Mouse (Mus musculus): ENCODE results near the gene Flot2. TPM values are rescaled to one million over a fixed set of nuclear protein-coding genes. Genes with fewer than 3 reads are reported as not detected.

The Flot2 gene
- polyA plus RNA-seq, 2 experiments = 49.1 to 68.5 TPM

DNA sequence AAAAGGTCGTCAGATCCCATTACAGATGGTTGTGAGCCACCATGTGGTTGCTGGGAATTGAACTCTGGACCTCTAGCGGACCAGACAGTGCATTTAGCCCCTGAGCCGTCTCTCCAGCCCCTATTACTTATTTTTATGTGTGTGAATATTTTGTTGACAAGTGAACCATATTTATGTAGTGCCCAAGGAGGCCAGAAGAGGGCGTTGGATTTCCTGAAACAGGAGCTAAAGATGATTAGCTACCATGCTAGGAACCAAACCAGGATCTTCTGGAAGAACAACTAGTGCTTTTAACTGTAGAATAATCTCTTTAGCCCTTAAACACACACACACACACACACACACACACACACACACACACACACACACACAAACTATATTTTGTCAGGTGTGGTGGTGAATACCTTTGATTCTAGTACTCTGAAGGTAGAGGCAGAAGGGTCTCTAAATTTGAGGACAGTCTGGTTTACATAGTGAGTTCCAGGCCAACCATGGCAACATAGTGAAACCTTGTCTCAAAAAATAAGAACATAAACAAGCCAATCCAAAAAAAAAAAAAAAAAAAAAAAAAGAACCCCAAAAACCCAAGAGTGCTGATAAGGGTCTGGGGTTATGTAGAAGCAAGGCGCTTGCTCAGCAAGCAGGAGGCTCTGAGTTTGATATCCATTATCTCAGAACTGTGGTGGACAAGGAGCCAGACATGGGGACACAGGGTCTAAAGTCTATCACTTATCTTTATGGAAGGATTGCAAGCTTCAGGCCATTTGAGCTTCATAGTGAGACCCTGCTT, 65.4 kb downstream of the Flot2 start:
- H3K9me3 ChIP-seq (ENCODE audit: control insufficient read depth, low read length) = no peaks in the 10 kb centered on the region
- no peak overlapping the region for H3K4me3 ChIP-seq (replicated peaks; ENCODE audit: low read length)
- peaks cover 14% of the 10 kb centered on the region for H3K36me3 ChIP-seq (ENCODE audit: control insufficient read depth, insufficient read depth, low read length)
- no peaks in the 10 kb centered on the region for H3K27me3 ChIP-seq (ENCODE audit: control insufficient read depth, insufficient read depth, low read length)
- H3K27ac ChIP-seq (replicated peaks; ENCODE audit: low read depth, low read length) = no peak overlapping the region
- DNase-seq (ENCODE audit: low spot score) = no peak
- WGBS = 68% methylated on average over 5 of the region's 5 CpGs
- TF ChIP-seq POLR2A (IDR thresholded peaks at IDR 0.05; ENCODE audit: borderline replicate concordance, extremely low read depth, insufficient read depth, insufficient read length) = no peak
- no peak overlapping the region for H3K4me2 ChIP-seq (replicated peaks; ENCODE audit: low read depth, low read length, severe bottlenecking)
- ATAC-seq (ENCODE audit: low FRiP score, low read depth) = no peak
- no peak overlapping the region for H3K9ac ChIP-seq (ENCODE audit: low read depth, low read length, severe bottlenecking)
- no peaks in the 10 kb centered on the region for H3K4me1 ChIP-seq (ENCODE audit: control insufficient read depth, insufficient read depth, low read length)

DNA sequence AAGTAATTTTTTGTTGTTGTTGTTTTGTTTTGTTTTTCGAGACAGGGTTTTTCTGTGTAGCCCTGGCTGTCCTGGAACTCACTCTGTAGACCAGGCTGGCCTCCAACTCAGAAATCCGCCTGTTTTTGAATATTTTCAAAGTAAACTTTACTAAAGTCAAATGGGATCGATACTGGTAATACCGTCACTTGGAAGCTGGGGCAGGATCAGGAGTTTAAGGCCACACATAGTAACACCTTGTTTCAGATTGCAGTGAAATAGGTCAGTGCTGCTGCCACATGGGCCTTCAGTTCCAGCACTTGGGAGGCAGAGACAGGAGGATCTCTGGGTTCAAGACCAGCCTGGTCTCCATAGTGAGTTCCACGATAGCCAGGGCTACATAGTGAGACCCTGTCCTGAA, 66.8 kb downstream of the Flot2 start:
- H3K27me3 ChIP-seq (ENCODE audit: control insufficient read depth, insufficient read depth, low read length) = no peaks in the 10 kb centered on the region
- H3K4me2 ChIP-seq (replicated peaks; ENCODE audit: low read depth, low read length, severe bottlenecking) = no peak overlapping the region
- H3K36me3 ChIP-seq (ENCODE audit: control insufficient read depth, insufficient read depth, low read length) = peaks cover 14% of the 10 kb centered on the region
- no peak for TF ChIP-seq POLR2A (IDR thresholded peaks at IDR 0.05; ENCODE audit: borderline replicate concordance, extremely low read depth, insufficient read depth, insufficient read length)
- H3K9ac ChIP-seq (ENCODE audit: low read depth, low read length, severe bottlenecking) = no peak overlapping the region
- WGBS = 94% methylated on average over 5 of the region's 5 CpGs
- H3K4me3 ChIP-seq (replicated peaks; ENCODE audit: low read length) = no peak overlapping the region
- H3K27ac ChIP-seq (replicated peaks; ENCODE audit: low read depth, low read length) = no peak overlapping the region
- H3K9me3 ChIP-seq (ENCODE audit: control insufficient read depth, low read length) = no peaks in the 10 kb centered on the region
- DNase-seq (ENCODE audit: low spot score) (no peak), ATAC-seq (ENCODE audit: low FRiP score, low read depth) (no peak)
- no peaks in the 10 kb centered on the region for H3K4me1 ChIP-seq (ENCODE audit: control insufficient read depth, insufficient read depth, low read length)

MicroRNA genes within 50 kb of the gene (microRNA counts, 519-probe panel; counts per million panel counts)
- 3,931 counts per million, percentile 80 among the panel's probes with 10 or more counts for microRNA mmu-miR-144
- 3,516 counts per million, percentile 70 among the panel's probes with 10 or more counts for microRNA mmu-miR-451

Small RNA genes within 50 kb of the gene (microRNA-seq; reads per million reads assigned to microRNA genes)
- 84.2 reads per million, percentile 44 among the genes with 10 or more reads in this experiment for gene Mir144
- gene Mir451a = not detected
- not detected for gene Mir451b

Other genes with a start within 250 kb of the Flot2 start
- 1.1 and 1.3 TPM in 2 replicates for gene Pipox, start 143.8 kb upstream of the Flot2 start, polyA plus RNA-seq (2012; rRNA removed)
- gene Pipox, start 143.8 kb upstream of the Flot2 start, polyA plus RNA-seq (2014; fragmentation: Nextera tagmentation; extraction: Ambion mirVana) = 0.94 and 1.1 TPM in 2 replicates
- gene Sez6, start 107.1 kb upstream of the Flot2 start, polyA plus RNA-seq (2012; rRNA removed) = 1.2 and 1.4 TPM in 2 replicates
- gene Sez6, start 107.1 kb upstream of the Flot2 start, polyA plus RNA-seq (2014; fragmentation: Nextera tagmentation; extraction: Ambion mirVana) = 0.98 and 1.2 TPM in 2 replicates
- gene Phf12, start 55.2 kb upstream of the Flot2 start, polyA plus RNA-seq (2012; rRNA removed) = 81.2 and 85.8 TPM in 2 replicates
- gene Phf12, start 55.2 kb upstream of the Flot2 start, polyA plus RNA-seq (2014; fragmentation: Nextera tagmentation; extraction: Ambion mirVana) = 18.3 and 19.7 TPM in 2 replicates
- gene Dhrs13, start 5.7 kb upstream of the Flot2 start, polyA plus RNA-seq (2012; rRNA removed) = 14.7 and 18.2 TPM in 2 replicates
- gene Dhrs13, start 5.7 kb upstream of the Flot2 start, polyA plus RNA-seq (2014; fragmentation: Nextera tagmentation; extraction: Ambion mirVana) = 22.4 and 23.6 TPM in 2 replicates
- 34.4 and 42.2 TPM in 2 replicates for gene Eral1, start 42.5 kb downstream of the Flot2 start, polyA plus RNA-seq (2012; rRNA removed)
- gene Eral1, start 42.5 kb downstream of the Flot2 start, polyA plus RNA-seq (2014; fragmentation: Nextera tagmentation; extraction: Ambion mirVana) = 35.8 and 38.4 TPM in 2 replicates
- 11.7 and 15.9 TPM in 2 replicates for gene Fam222b, start 56.7 kb downstream of the Flot2 start, polyA plus RNA-seq (2012; rRNA removed)
- gene Fam222b, start 56.7 kb downstream of the Flot2 start, polyA plus RNA-seq (2014; fragmentation: Nextera tagmentation; extraction: Ambion mirVana) = 13.3 and 18.1 TPM in 2 replicates
- gene Traf4, start 127.7 kb downstream of the Flot2 start, polyA plus RNA-seq (2012; rRNA removed) = 159 and 212 TPM in 2 replicates
- gene Traf4, start 127.7 kb downstream of the Flot2 start, polyA plus RNA-seq (2014; fragmentation: Nextera tagmentation; extraction: Ambion mirVana) = 59.0 and 67.7 TPM in 2 replicates
- 38.3 and 46.4 TPM in 2 replicates for gene Nek8, start 138.7 kb downstream of the Flot2 start, polyA plus RNA-seq (2012; rRNA removed)
- gene Nek8, start 138.7 kb downstream of the Flot2 start, polyA plus RNA-seq (2014; fragmentation: Nextera tagmentation; extraction: Ambion mirVana) = 11.9 and 17.2 TPM in 2 replicates
- 43.3 and 48.4 TPM in 2 replicates for gene Tlcd1, start 138.8 kb downstream of the Flot2 start, polyA plus RNA-seq (2012; rRNA removed)
- gene Tlcd1, start 138.8 kb downstream of the Flot2 start, polyA plus RNA-seq (2014; fragmentation: Nextera tagmentation; extraction: Ambion mirVana) = 19.4 and 21.4 TPM in 2 replicates
- 1,666 and 3,231 TPM in 2 replicates for gene Rpl23a, start 145.7 kb downstream of the Flot2 start, polyA plus RNA-seq (2012; rRNA removed)
- gene Rpl23a, start 145.7 kb downstream of the Flot2 start, polyA plus RNA-seq (2014; fragmentation: Nextera tagmentation; extraction: Ambion mirVana) = 1,710 and 1,819 TPM in 2 replicates
- 163 and 228 TPM in 2 replicates for gene Rab34, start 150.5 kb downstream of the Flot2 start, polyA plus RNA-seq (2012; rRNA removed)
- 171 and 181 TPM in 2 replicates for gene Rab34, start 150.5 kb downstream of the Flot2 start, polyA plus RNA-seq (2014; fragmentation: Nextera tagmentation; extraction: Ambion mirVana)
- 1.7 and 1.9 TPM in 2 replicates for gene Proca1, start 155.5 kb downstream of the Flot2 start, polyA plus RNA-seq (2012; rRNA removed)
- gene Proca1, start 155.5 kb downstream of the Flot2 start, polyA plus RNA-seq (2014; fragmentation: Nextera tagmentation; extraction: Ambion mirVana) = 2.1 and 3.2 TPM in 2 replicates
- 125 and 140 TPM in 2 replicates for gene Sdf2, start 207.8 kb downstream of the Flot2 start, polyA plus RNA-seq (2012; rRNA removed)
- 93.8 and 107 TPM in 2 replicates for gene Sdf2, start 207.8 kb downstream of the Flot2 start, polyA plus RNA-seq (2014; fragmentation: Nextera tagmentation; extraction: Ambion mirVana)
- 30.6 and 31.4 TPM in 2 replicates for gene Supt6, start 208.1 kb downstream of the Flot2 start, polyA plus RNA-seq (2012; rRNA removed)
- 27.7 and 30.8 TPM in 2 replicates for gene Supt6, start 208.1 kb downstream of the Flot2 start, polyA plus RNA-seq (2014; fragmentation: Nextera tagmentation; extraction: Ambion mirVana)
- gene 2610507B11Rik, start 223.8 kb downstream of the Flot2 start, polyA plus RNA-seq (2012; rRNA removed) = 58.7 and 61.7 TPM in 2 replicates
- 72.6 and 82.1 TPM in 2 replicates for gene 2610507B11Rik, start 223.8 kb downstream of the Flot2 start, polyA plus RNA-seq (2014; fragmentation: Nextera tagmentation; extraction: Ambion mirVana)

Data from limb, embryonic 14.5 days (tissue).